Mouse (Mus musculus) cerebellum, adult 8-10 months (tissue): ENCODE measurements around the gene Ppan.
A peak's percentile ranks its signal among the peaks of the same experiment; 100 is the strongest.

Source experiments
- DNase-seq: peaks from one replicate; pipeline ENCODE4 v3.0.0; 2022

The Ppan gene

GRCm38 (mm10) chr9:20879097-20879792 lies 8.7 kb upstream of the Ppan start, which contains the start of gene Angptl6:
TSS of gene Angptl6 (minus strand) at chr9:20879727.
- no peak for DNase-seq

GRCm38 (mm10) chr9:20886563-20886962 lies 1.4 kb upstream of the Ppan start:
- DNase-seq, result no peak

GRCm38 (mm10) chr9:20887191-20887590 lies 784 bp upstream of the Ppan start:
- no peak for DNase-seq

- DNase-seq, result no peak
These were observed 401 bp downstream of the Ppan start for GRCm38 (mm10) chr9:20888386-20888765.

GRCm38 (mm10) chr9:20889185-20890141 lies 1.5 kb downstream of the Ppan start:
- no peak for DNase-seq

DNA sequence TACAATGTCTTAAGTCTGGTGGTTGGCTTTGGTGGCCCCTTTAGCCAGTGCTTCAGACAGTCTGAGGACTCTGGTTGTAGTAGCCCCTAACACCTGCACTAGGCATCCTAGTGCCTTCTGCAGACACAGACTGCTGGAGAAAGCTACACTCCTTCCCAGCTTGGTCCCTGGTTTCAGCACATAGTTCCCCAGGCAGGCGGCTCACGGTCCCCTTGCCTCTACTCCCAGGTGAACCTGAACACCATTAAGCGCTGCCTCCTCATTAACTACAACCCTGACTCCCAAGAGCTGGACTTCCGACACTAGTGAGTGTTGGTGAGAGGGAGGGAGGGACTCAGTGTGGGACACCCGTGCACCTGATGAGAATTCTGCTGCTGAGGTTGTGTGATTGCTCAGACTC lies 2.4 kb downstream of the Ppan start:
- DNase-seq, result no peak

- no peak for DNase-seq
These were observed 3.5 kb downstream of the Ppan start for GRCm38 (mm10) chr9:20891339-20892103.

DNA sequence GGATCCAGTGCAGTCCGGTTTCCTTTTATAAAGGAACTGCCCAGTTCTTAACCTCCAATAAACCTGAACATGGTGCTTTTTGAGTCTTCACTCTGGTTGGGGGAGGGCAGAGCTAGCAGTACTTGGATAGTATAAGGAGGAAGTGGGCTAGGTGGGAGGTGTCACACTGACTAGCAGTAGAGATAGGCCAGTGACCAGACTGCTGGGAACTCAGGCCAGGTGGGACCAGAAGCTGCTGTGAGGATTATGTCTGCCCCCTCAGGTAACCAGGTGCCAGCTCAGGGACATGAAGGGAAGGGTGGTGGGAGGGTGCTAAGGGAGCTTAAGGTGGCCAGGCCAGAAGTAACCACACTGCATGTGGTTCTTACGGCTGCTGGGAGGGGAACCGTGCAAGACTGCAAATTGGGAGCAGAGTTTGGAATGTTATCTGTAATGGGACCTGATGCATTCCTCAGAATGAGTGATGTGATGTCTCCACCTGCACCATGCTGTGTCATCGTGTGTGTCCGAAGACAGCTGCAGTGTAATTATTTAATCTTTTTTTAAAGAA lies 4.2 kb downstream of the Ppan start:
- DNase-seq, result no peak

- DNase-seq, result no peak
These were observed 5.1 kb downstream of the Ppan start for GRCm38 (mm10) chr9:20893069-20893468.

DNA sequence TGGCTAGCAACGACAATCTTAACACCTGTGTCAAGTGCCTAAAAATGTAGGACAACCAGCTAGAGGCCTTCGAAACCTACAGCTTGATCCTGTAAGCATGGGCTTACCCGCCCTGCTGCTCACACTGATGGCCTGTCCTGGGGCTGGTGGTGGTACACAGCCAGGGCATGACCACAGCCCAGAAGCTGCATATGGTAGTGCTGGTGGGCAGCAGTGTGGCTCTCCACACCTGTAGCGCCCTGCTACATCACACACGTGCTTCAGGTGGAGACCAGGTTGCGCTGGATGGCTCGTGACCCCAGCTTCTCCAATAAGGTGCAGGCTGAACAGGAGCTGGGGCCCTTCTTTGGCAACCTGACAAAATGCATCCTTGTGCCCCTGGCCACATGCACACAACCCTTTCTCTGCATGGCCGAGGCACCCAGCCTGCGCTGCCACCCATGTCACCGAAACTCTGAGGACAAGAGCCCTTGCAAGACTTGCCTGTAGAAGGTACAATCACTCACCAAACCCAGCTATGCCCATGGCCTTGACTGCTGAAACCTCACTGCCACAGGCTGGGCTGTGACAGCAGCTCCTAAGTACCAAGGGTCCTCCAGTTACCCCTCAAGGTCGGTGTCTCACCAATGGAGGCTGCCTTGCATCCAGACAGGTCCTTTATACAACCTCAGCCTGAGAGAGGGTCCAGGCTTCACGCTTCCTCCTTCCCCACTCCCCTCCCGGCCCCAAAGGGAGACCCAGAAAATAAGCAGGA lies 5.8 kb downstream of the Ppan start:
- no peak for DNase-seq

- no peak for DNase-seq
These were observed 6.7 kb downstream of the Ppan start for GRCm38 (mm10) chr9:20894629-20895028.

- no peak for DNase-seq
These were observed 7.4 kb downstream of the Ppan start for GRCm38 (mm10) chr9:20895382-20895781.

- no peak for DNase-seq
These were observed 9.9 kb downstream of the Ppan start for GRCm38 (mm10) chr9:20897736-20898510.

DNA sequence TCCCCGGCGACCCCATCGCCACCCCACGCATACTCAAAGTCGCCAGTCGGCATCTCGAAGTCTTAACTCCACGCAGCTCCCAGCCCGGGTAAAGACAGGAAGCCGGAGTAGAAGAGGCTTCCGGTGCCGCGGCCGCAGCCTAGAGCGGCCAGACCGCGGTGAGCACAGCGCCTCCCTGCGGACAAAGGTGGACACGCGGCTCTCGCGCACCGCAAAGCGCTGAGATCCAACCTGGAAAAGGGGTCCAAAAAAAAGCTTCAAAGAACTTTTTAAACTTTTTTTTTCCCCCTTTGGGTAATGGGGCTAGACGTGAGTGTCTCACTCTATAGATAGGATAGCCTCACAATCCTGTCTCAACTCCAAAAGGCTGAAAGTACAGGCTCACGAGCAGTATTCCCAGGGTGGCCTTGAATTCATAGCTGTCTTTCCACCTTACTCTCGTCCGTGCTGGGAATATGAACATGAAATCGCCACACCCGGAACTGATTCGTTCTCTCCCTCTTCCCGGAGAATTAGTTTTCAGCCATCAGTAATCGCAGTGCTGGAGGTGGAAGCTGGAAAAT lies 10.6 kb downstream of the Ppan start, which contains the start of gene Eif3g:
Gene Eif3g (minus strand): TSS at position 113 of the 563 bp plus-strand sequence.
- DNase-seq, result peak; percentile 85

DNA sequence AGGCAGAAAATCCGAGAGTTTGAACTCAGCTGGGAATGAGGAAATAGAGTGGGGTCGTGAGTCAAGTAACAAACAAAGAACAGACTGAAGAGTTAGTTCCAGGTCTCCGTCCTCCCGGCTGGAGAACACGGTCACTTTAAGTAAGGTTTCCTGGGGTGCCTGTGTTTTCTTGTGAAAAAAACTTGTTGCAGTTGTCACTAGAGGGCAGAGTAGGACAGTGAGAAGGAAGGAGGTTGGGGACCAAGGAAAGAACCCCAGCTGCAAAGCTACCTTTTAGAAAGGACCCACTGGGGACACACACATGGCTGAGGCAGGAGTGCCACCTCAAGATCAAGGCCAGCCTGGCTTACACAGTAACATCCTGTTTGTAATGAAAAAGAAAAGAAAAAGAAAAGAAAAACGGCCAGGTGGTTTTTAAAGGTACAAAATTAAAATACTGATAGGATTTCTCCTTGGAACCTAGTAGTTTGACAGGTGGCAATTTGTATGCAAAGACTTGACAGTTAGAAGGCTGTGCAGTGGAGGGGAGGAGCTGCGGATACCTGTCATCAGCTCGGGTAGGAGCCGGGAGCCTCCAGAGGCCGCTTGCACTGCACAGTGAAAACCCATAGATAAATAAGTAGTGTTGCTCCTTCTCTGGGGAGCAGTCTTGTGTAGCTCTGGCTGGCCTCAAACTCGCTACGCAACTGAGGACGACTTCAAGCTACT lies 13.6 kb downstream of the Ppan start:
- DNase-seq, result no peak

DNA sequence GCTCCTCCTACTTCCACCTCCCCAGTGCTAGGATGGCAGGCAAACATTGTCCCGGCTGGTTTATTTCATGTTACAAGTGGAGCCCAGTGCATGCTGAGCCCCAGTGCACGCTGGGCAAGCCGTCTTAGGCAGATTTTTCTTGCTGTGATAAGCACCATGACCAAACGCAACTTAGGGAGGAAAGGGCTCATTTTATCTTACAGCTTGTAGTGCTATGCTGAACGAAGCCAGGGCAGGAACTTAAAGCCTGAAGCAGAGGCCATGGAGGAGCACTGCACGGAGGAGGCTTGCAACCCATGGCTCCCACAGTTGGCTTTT lies 14.2 kb downstream of the Ppan start:
- DNase-seq, result no peak

GRCm38 (mm10) chr9:20909948-20910347 lies 22.0 kb downstream of the Ppan start:
- no peak for DNase-seq

DNA sequence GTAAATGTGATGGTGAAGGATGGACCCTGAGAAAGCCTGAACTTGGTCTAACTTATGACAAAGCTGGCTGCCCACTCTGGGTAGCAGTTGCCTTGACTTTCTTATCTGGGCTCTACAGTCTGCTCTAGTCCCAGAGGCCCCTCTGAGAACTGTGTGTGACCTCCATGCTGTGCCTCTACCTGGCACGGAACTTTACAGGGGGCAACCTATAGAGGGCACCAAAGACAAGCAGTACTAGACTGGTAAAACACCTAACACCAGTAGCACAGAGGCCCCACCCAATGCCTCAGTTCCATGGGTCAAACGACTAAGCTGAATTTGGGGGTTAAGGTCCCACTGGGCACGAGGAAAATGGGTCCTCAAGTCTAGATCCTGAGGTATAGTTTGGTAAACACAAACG lies 28.2 kb downstream of the Ppan start:
- no peak for DNase-seq

DNA sequence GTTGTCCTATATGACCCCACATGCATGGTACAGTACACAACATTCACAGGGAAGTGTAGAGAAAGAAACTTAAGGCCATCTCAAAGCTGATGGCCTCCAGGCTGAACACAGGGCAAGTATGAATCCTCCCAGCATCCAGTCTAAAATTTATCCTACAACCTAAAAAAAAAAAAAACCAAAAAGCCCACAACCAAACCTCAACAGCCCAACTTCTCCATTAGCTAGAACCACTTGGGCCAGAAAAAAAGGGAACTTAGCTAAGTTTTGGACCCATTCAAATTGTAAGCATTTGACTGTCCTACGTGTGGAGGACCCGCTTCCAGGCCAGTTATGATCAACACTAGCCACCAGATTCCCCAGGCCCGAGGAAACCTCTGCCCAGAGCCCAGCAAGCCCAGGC lies 35.3 kb downstream of the Ppan start:
- no peak for DNase-seq
